Mouse (Mus musculus) kidney, embryonic 14.5 days (tissue): ENCODE results near the gene Rnf26. TPM values are rescaled to one million over a fixed set of nuclear protein-coding genes. Genes with fewer than 3 reads are reported as not detected.
A peak's percentile ranks its signal among the peaks of the same experiment; 100 is the strongest.

Source experiments
- ATAC-seq: fragments of 200-750 bp; cut with Nextera tagmentation; 2 replicates; pipeline ENCODE4 v1.8.0; 2017; ENCODE audit warnings: moderate number of reproducible peaks, mild to moderate bottlenecking, moderate TSS enrichment, moderate library complexity; ENCODE audit not compliant: low FRiP score, low TSS enrichment
- H3K27ac ChIP-seq: fragments of 300-500 bp; sonication (generic); 2 replicates; pipeline ENCODE4 v1.5.1; 2014; ENCODE audit warnings: low read depth, mild to moderate bottlenecking, low read length, moderate library complexity, mixed read lengths
- H3K27me3 ChIP-seq: fragments of 300-500 bp; sonication (generic); 2 replicates; pipeline ENCODE4 v1.6.1; 2014; ENCODE audit warnings: mild to moderate bottlenecking, low read length; ENCODE audit not compliant: control insufficient read depth, insufficient read depth
- H3K36me3 ChIP-seq: fragments of 300-500 bp; sonication (generic); 2 replicates; pipeline ENCODE4 v1.6.1; 2014; ENCODE audit warnings: low read length, mixed read lengths; ENCODE audit not compliant: control insufficient read depth, insufficient read depth
- H3K4me1 ChIP-seq: fragments of 300-500 bp; sonication (generic); 2 replicates; pipeline ENCODE4 v1.6.1; 2014; ENCODE audit warnings: low read length, mixed read lengths; ENCODE audit not compliant: control insufficient read depth, insufficient read depth
- H3K4me2 ChIP-seq: fragments of 300-500 bp; sonication (generic); replicated peaks from 2 replicates; pipeline ENCODE4 v1.6.1; 2014; ENCODE audit warnings: low read depth, mild to moderate bottlenecking, low read length
- H3K4me3 ChIP-seq: fragments of 300-500 bp; sonication (generic); 2 replicates; pipeline ENCODE4 v1.5.1; 2014; ENCODE audit warnings: mild to moderate bottlenecking, low read length
- H3K9ac ChIP-seq: fragments of 300-500 bp; sonication (generic); 2 replicates; pipeline ENCODE4 v1.6.1; 2014; ENCODE audit warnings: low read depth, mild to moderate bottlenecking, low read length, moderate library complexity
- H3K9me3 ChIP-seq: fragments of 300-500 bp; sonication (generic); 2 replicates; pipeline ENCODE4 v1.6.1; 2016; ENCODE audit warnings: low read length; ENCODE audit not compliant: control insufficient read depth
- WGBS: fragments of 180-500 bp; shearing (Covaris S2); extraction: QIAGEN DNeasy Blood & Tissue Kit; methylation state at CpG from one replicate; pipeline ENCODE4 v1.1.7; 2014; 5-methylcytosine and 5-hydroxymethylcytosine counted together
- polyA plus RNA-seq: library from polyadenylated mRNA; unstranded; fragments of >200 nt; fragmentation: Nextera tagmentation; extraction: Ambion mirVana; gene quantifications from 2 replicates; pipeline ENCODE4 v1.2.1, GENCODE M21; 2014

The Rnf26 gene
- polyA plus RNA-seq, result 51.1 and 78.4 TPM in 2 replicates

GRCm38 (mm10) chr9:44113105-44113789, at the start of gene Rnf26, which contains the start of gene Gm49380:
Gene Rnf26, minus strand, starts transcription at chr9:44113517.
Gene Gm49380, minus strand, starts transcription at chr9:44113500.
- under 1% methylated on average over 47 of the region's 51 CpGs for WGBS

GRCm38 (mm10) chr9:44159886-44160285, 46.6 kb upstream of the Rnf26 start:
- Histone ChIP-seq H3K9me3 (no peaks in the 10 kb centered on the region), H3K27me3 (no peaks in the 10 kb centered on the region), H3K27ac (no peak overlapping the region), H3K4me2 (no peak overlapping the region), H3K4me1 (no peaks in the 10 kb centered on the region), H3K9ac (no peak overlapping the region), H3K36me3 (peaks cover 70% of the 10 kb centered on the region), H3K4me3 (no peak overlapping the region)
- 84% methylated on average over 3 of the region's 3 CpGs for WGBS
- ATAC-seq, result no peak

More at GRCm38 (mm10) chr9:44113105-44113789, at the start of gene Rnf26, which contains the start of gene Gm49380:
- Histone ChIP-seq H3K27me3 (no peaks in the 10 kb centered on the region), H3K4me3 (peak within 1 kb of the TSS; percentile 85), H3K4me1 (peaks cover 22% of the 10 kb centered on the region), H3K9me3 (no peaks in the 10 kb centered on the region), H3K27ac (peak within 1 kb of the TSS; percentile 31; the same call in 1 of the 2 replicates), H3K36me3 (peaks cover 15% of the 10 kb centered on the region), H3K4me2 (peak within 1 kb of the TSS; percentile 42), H3K9ac (peak within 1 kb of the TSS; percentile 84)
- peak; percentile 96 for ATAC-seq

GRCm38 (mm10) chr9:44147290-44147689, 34.0 kb upstream of the Rnf26 start:
- Histone ChIP-seq H3K27me3 (no peaks in the 10 kb centered on the region), H3K4me2 (no peak overlapping the region), H3K9me3 (no peaks in the 10 kb centered on the region), H3K9ac (no peak overlapping the region), H3K4me3 (no peak overlapping the region), H3K36me3 (peaks cover 44% of the 10 kb centered on the region), H3K27ac (no peak overlapping the region), H3K4me1 (0 out of 2 replicates have a peak, but pooled peaks cover 2% of the 10 kb centered on the region)
- 63% methylated on average over 3 of the region's 3 CpGs for WGBS
- ATAC-seq, result no peak

- H3K36me3 ChIP-seq, result peaks cover 54% of the 10 kb centered on the region
- ATAC-seq, result no peak
- H3K9me3 ChIP-seq, result no peaks in the 10 kb centered on the region
- no peak overlapping the region for H3K4me3 ChIP-seq
- no peak overlapping the region for H3K27ac ChIP-seq
- H3K4me2 ChIP-seq, result no peak overlapping the region
- 0 out of 2 replicates have a peak, but pooled peaks cover 2% of the 10 kb centered on the region for H3K4me1 ChIP-seq
- H3K27me3 ChIP-seq, result no peaks in the 10 kb centered on the region
- H3K9ac ChIP-seq, result no peak overlapping the region
These were observed 31.4 kb upstream of the Rnf26 start for GRCm38 (mm10) chr9:44144718-44145060.

GRCm38 (mm10) chr9:44144023-44144717, 30.9 kb upstream of the Rnf26 start:
- Histone ChIP-seq H3K36me3 (peaks cover 57% of the 10 kb centered on the region), H3K4me1 (0 out of 2 replicates have a peak, but pooled peaks cover 2% of the 10 kb centered on the region), H3K4me2 (no peak overlapping the region), H3K27ac (no peak overlapping the region), H3K27me3 (no peaks in the 10 kb centered on the region), H3K4me3 (no peak overlapping the region), H3K9ac (no peak overlapping the region), H3K9me3 (no peaks in the 10 kb centered on the region)
- ATAC-seq, result peak; percentile 71
- 31% methylated on average over 7 of the region's 8 CpGs for WGBS

- no peaks in the 10 kb centered on the region for H3K27me3 ChIP-seq
- ATAC-seq, result no peak
- H3K36me3 ChIP-seq, result peaks cover 53% of the 10 kb centered on the region
- 77% methylated on average over 5 of the region's 5 CpGs for WGBS
- H3K27ac ChIP-seq, result no peak overlapping the region
- H3K9me3 ChIP-seq, result no peaks in the 10 kb centered on the region
- H3K9ac ChIP-seq, result no peak overlapping the region
- no peak overlapping the region for H3K4me2 ChIP-seq
- H3K4me3 ChIP-seq, result no peak overlapping the region
- H3K4me1 ChIP-seq, result 0 out of 2 replicates have a peak, but pooled peaks cover 2% of the 10 kb centered on the region
These were observed 30.1 kb upstream of the Rnf26 start for GRCm38 (mm10) chr9:44143421-44143820.

GRCm38 (mm10) chr9:44141951-44142350, 28.6 kb upstream of the Rnf26 start:
- Histone ChIP-seq H3K9me3 (no peaks in the 10 kb centered on the region), H3K27ac (no peak overlapping the region), H3K27me3 (no peaks in the 10 kb centered on the region), H3K36me3 (peaks cover 46% of the 10 kb centered on the region), H3K9ac (no peak overlapping the region), H3K4me3 (no peak overlapping the region), H3K4me1 (0 out of 2 replicates have a peak, but pooled peaks cover 2% of the 10 kb centered on the region), H3K4me2 (no peak overlapping the region)
- WGBS, result 67% methylated on average over 5 of the region's 5 CpGs
- ATAC-seq, result no peak

GRCm38 (mm10) chr9:44137846-44138245, 24.5 kb upstream of the Rnf26 start:
- Histone ChIP-seq H3K27ac (no peak overlapping the region), H3K9me3 (no peaks in the 10 kb centered on the region), H3K4me1 (peaks cover 18% of the 10 kb centered on the region; the same call in 1 of the 2 replicates), H3K4me3 (no peak overlapping the region), H3K27me3 (no peaks in the 10 kb centered on the region), H3K36me3 (peaks cover 32% of the 10 kb centered on the region), H3K9ac (no peak overlapping the region), H3K4me2 (no peak overlapping the region)
- 59% methylated on average over 4 of the region's 4 CpGs for WGBS
- ATAC-seq, result no peak
